Mouse (Mus musculus) megakaryocyte-erythroid progenitor cell, adult 5-6 weeks (primary cell): ENCODE data around the gene Rasl12. TPM values are rescaled to one million over a fixed set of nuclear protein-coding genes. Genes with fewer than 3 reads are reported as not detected.

Experiments used
- ATAC-seq: replicated peaks from 2 replicates; pipeline ENCODE4 v1.8.0; 2016; ENCODE audit warnings: mild to moderate bottlenecking, inconsistent platforms; ENCODE audit not compliant: severe bottlenecking, poor library complexity, low FRiP score, low TSS enrichment
- total RNA-seq, 2 experiments: library from RNA; stranded (forward) in 1 of 2; stranded (reverse) in 1 of 2; fragments of 200-1000, 215-1000 nt in 1 of 2; fragments of >200 nt in 1 of 2; fragmentation: Nextera tagmentation in 1 of 2; gene quantifications; 2 replicates each; pipeline ENCODE4 v1.2.3; 2014 to 2017

The Rasl12 gene
- total RNA-seq, 2 experiments from 2014 or later: not detected

GRCm38 (mm10) chr9:65390752-65391612 lies 7.3 kb upstream of the Rasl12 start:
- no peak for ATAC-seq

- ATAC-seq: no peak
Measured at GRCm38 (mm10) chr9:65391613-65391964, 6.7 kb upstream of the Rasl12 start, which contains the start of gene Kbtbd13. Kbtbd13 (minus strand) TSS chr9:65391652.

DNA sequence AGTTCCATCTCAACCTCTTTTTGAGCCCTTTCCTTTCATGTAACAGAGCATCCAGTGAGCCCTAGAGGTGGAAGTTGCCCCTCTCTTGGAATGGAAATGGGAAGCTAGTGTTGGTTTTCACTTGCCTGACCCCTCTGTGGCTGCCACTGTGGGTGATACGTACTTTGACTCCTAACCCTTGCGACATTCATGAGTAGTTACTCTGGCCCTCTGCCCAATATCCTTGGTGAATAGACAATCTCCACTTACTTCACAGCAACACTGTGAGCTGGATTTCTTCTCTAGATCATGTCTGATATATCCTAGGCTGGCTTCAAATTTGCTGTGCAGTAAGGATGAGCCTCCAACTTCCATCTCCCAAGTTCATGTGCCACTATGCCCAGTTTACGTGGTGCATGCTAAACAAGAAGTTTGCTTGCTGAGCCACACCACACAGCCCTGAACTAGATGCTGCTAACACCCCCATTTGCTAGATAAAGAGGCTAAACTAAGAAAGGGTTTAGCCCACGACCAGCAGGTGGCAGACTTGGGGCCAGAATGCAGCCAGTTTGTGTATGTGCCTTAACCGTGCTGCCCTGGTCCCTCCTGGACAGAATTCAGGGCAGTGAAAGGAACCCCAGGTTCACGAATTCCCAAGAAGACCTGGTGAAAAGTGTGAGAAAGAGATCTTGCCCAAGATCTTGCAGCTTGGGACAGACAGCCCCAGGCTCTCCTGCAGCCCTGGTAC lies 5.5 kb upstream of the Rasl12 start:
- peak; percentile 80 for ATAC-seq

- no peak for ATAC-seq
Measured at GRCm38 (mm10) chr9:65393606-65394005, 4.7 kb upstream of the Rasl12 start.

DNA sequence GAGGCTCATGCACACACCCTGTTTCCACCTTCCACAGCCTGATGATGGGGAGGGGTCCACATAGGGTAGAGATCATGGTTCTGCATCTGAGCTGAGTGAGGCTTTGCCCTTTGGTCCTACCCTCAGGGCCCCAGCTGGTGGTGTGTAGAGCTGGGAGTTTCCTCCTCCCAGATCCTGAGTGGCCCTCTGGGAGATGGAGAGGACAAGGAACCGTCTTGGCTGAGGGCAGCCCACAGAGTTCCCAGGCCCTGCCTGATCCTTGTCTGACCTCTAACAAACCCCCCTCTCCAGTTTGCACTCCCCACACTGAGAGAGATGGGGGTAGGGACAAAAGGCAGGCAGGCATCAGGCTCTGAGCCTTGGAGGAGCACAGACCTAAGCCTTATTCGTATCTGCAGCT lies 3.9 kb upstream of the Rasl12 start:
- no peak for ATAC-seq

DNA sequence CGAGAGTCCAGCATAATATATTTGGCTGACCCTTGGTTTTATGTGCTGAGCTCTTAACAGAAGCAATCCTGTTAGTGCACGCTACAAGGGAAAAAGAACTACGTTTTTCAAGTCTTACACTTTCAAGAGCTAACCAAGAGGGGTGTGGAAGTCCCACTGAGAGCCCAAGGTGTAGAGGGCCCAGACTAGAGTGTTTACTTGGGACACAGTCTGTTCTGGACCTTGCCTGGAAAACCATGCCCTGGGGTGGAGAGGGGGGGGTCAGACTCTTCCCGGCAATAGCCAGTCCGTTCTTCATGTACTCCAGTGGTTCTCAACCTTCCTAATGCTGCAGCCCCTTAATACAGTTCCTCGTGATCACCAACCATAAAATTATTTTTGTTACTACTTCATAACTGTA lies 1.6 kb downstream of the Rasl12 start:
- no peak for ATAC-seq

- ATAC-seq: no peak
Measured at GRCm38 (mm10) chr9:65404331-65405183, 6.3 kb downstream of the Rasl12 start.

DNA sequence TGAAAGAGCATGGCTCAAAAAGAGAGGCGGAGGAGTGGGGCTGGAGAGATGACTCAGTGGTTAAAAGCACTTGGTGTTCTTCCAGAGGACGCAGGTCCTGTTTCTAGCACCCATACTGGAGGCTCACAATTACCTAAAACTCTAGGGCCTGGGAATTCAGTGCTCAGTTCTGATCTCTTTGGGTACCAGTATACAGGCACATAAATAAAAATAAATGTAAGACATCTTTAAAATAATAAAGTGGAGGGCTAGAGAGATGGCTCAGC lies 6.8 kb downstream of the Rasl12 start:
- ATAC-seq: no peak

- no peak for ATAC-seq
Measured at GRCm38 (mm10) chr9:65407327-65407726, 9.0 kb downstream of the Rasl12 start.

DNA sequence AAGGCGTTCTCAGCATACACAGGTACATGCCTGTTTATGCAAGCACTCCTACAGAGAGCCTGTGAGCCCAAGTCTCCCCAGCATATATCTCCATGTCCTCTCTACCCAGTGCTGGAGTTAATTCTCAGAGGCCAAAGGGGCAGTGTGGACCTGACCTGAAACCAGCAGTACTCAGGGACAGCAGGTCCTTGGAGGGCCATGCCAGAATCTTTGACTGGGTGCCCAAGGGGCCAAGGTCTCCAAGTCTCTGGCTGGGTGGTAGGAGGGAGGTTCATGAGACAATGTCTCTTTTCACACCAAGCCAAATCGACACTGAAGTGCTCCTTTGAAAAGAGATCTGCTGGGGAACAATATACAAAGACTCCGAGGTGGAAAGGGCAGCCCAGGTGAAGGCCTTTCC lies 9.6 kb downstream of the Rasl12 start:
- no peak for ATAC-seq

- ATAC-seq: 0 out of 2 replicates have a peak, but pooled peaks have one; percentile 13
Measured at GRCm38 (mm10) chr9:65408871-65409295, 10.6 kb downstream of the Rasl12 start.

DNA sequence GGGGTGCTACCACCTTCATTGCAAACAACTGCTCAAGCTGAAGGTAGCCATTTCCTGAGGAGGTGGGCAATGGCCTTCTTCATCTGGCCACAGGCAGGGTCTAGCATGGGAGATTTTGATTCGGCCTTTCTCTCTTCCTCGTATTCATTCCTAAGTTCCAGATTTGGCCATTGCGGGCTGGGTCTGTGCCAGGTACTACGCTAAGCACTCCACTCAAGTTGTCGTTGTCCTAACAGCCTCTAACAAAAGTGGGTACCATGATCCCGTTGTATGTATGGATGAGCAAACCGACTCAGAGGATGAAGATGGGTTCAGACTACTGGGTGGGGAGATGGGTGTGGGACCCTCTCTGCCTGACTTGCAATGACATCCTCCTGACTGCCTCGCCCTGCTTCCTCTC lies 12.1 kb downstream of the Rasl12 start:
- ATAC-seq: no peak

- ATAC-seq: no peak
Measured at GRCm38 (mm10) chr9:65411326-65411725, 13.0 kb downstream of the Rasl12 start.

DNA sequence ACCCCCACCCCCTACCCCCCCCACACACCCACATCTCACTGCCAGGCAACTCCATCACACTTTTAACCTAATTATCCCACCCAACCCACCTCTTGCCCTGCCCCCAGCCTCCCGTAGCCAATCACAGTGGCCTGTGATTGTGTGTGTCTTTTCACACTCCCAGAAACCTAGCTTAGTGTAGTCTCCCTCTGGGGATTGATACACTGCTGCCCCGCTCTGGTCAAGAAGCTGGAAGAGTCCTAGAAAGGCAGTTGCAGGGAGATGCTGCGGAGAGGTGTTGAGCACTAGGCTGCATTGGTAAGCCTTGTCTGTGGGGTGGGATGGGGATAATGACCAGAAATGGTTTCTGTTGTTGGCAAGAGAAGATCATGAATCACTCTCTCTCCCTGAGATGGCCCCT lies 19.4 kb downstream of the Rasl12 start:
- no peak for ATAC-seq

- ATAC-seq: no peak
Measured at GRCm38 (mm10) chr9:65419633-65420032, 21.3 kb downstream of the Rasl12 start.

- no peak for ATAC-seq
Measured at GRCm38 (mm10) chr9:65422760-65423501, 24.6 kb downstream of the Rasl12 start, which contains the start of gene Slc51b. Slc51b (minus strand) TSS chr9:65422955.

- ATAC-seq: no peak
Measured at GRCm38 (mm10) chr9:65424393-65424792, 26.1 kb downstream of the Rasl12 start.

DNA sequence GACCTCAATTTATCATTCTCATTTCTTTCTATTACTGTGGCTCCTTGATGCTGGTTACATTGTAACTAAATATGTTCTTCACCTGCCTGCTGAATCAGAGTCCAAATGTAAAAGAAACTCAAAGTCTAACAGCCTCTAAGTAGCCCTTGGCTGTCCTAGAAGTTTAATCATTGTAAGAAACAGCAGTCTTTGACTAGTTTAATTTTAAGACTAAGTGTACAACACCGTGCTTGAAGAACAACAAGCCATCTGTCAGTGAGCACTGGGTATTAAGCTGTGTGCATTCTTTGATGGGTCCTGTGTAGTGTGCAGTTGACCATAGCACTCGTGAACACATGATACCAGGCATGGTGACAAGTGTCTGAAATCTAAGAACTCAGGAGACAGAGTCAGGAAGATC lies 29.2 kb downstream of the Rasl12 start:
- ATAC-seq: no peak

GRCm38 (mm10) chr9:65428003-65428402 lies 29.7 kb downstream of the Rasl12 start:
- ATAC-seq: no peak
